Mouse (Mus musculus): Measurements from ENCODE around the gene Map3k10. TPM values are rescaled to one million over a fixed set of nuclear protein-coding genes. Genes with fewer than 3 reads are reported as not detected.

Gene Map3k10
- 10.6 and 14.3 TPM in 2 replicates for polyA plus RNA-seq (2015; fragmentation: Nextera tagmentation; extraction: Ambion mirVana)

DNA sequence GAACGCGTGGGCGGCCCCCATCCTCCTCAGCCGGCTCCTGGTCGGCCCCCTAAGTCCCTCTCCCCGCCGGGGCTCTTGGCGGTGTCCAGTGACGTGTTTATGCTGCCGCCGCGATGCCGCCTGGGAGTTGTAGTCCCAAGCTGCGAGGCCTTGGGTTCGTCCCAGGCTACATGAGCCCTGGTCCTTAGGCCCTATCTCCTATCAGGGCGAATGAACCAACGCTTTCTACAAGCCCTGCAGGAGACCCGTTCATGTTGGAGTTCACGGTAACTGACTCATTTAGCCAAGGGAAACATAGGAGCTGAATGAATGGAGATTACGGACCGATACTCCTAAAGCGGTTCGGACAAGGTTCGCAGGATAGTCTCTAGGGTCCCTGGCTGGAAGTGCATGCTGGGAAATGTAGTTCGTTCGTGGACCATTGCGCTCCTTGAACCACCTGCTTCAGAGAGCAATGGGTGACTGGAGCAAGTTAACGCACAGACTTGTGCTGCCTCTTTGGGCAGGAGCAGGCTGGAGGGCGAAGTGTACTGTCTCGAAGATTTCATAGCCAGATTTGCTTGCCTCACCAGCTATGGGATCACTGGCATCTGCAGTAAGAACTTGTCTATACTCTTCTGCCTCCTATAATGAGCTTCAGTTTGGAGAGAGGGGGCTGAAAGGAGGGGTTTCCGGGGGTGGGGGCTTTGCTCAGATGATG lies at the start of gene Map3k10:
Gene Map3k10 (minus strand): TSS at position 77 of the 700 bp plus-strand sequence.
- ATAC-seq, result peak; percentile 99
- H3K36me3 ChIP-seq (ENCODE audit: control insufficient read depth, insufficient read depth), result no peaks in the 10 kb centered on the region
- peak within 1 kb of the TSS; percentile 94 for H3K9ac ChIP-seq (replicated peaks; ENCODE audit: low read depth, low read length)
- no peaks in the 10 kb centered on the region for H3K9me3 ChIP-seq (ENCODE audit: control insufficient read depth, low read length)
- H3K4me1 ChIP-seq (replicated peaks; ENCODE audit: control insufficient read depth, insufficient read depth, low read length), result peaks cover 39% of the 10 kb centered on the region
- WGBS, result under 1% methylated on average over 31 of the region's 31 CpGs
- H3K4me2 ChIP-seq (ENCODE audit: low read length), result peak within 1 kb of the TSS; percentile 99
- no peaks in the 10 kb centered on the region for H3K27me3 ChIP-seq (replicated peaks; ENCODE audit: control insufficient read depth, insufficient read depth, low read length)
- H3K4me3 ChIP-seq (replicated peaks; ENCODE audit: low read length), result peak within 1 kb of the TSS; percentile 88
- peak within 1 kb of the TSS; percentile 95 for H3K27ac ChIP-seq (ENCODE audit: low read length)

DNA sequence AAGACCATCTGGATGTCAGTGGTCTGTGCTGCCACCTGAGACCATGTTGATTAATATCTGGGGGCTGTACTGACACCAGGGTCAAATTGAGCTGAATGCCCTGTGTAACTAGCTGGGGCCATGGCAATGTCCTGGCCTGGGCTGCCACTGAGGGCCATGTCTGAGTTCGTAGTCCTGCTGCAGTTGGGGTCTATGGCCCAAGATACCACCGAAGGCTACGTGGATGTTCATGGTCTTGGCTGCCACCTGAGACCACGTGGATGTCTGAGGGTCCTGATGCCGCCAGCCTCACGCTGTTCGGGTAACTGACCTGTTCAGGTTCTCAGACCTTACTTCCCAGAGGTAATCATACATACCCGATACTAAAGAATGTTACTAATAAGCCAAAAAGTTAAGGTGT lies 47.6 kb upstream of the Map3k10 start:
- Histone ChIP-seq H3K9ac (replicated peaks; ENCODE audit: low read depth, low read length) (no peak overlapping the region), H3K4me2 (ENCODE audit: low read length) (no peak overlapping the region), H3K27me3 (replicated peaks; ENCODE audit: control insufficient read depth, insufficient read depth, low read length) (no peaks in the 10 kb centered on the region), H3K4me3 (replicated peaks; ENCODE audit: low read length) (no peak overlapping the region), H3K9me3 (ENCODE audit: control insufficient read depth, low read length) (no peaks in the 10 kb centered on the region), H3K36me3 (ENCODE audit: control insufficient read depth, insufficient read depth) (no peaks in the 10 kb centered on the region), H3K4me1 (replicated peaks; ENCODE audit: control insufficient read depth, insufficient read depth, low read length) (no peaks in the 10 kb centered on the region), H3K27ac (ENCODE audit: low read length) (no peak overlapping the region)
- ATAC-seq, result no peak
- 89% methylated on average over 8 of the region's 8 CpGs for WGBS

DNA sequence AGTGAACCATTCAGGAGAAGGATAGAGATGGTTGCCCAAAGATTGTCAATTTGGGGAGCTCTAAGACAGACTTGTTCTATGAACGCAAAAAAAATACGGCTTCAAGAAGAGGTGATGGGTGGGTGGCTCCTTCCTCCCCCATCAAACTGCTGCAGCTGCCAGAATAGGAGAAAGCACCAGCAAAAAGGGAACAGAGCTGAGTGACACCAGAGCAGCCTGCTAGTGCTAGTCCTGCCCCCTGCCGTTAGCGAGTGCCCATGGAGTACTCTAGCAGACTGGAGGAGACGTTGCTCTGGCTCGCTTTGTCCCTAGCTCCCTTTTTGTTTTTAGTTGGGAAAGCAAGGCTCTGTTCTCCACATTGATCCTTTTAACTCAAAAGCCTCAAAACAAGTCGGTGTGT lies 36.0 kb upstream of the Map3k10 start:
- H3K4me1 ChIP-seq (replicated peaks; ENCODE audit: control insufficient read depth, insufficient read depth, low read length), result no peaks in the 10 kb centered on the region
- no peak overlapping the region for H3K9ac ChIP-seq (replicated peaks; ENCODE audit: low read depth, low read length)
- H3K4me2 ChIP-seq (ENCODE audit: low read length), result no peak overlapping the region
- no peak for ATAC-seq
- 77% methylated on average over 7 of the region's 7 CpGs for WGBS
- no peak overlapping the region for H3K4me3 ChIP-seq (replicated peaks; ENCODE audit: low read length)
- H3K27ac ChIP-seq (ENCODE audit: low read length), result no peak overlapping the region
- H3K27me3 ChIP-seq (replicated peaks; ENCODE audit: control insufficient read depth, insufficient read depth, low read length), result no peaks in the 10 kb centered on the region
- no peaks in the 10 kb centered on the region for H3K36me3 ChIP-seq (ENCODE audit: control insufficient read depth, insufficient read depth)
- peaks cover 5% of the 10 kb centered on the region for H3K9me3 ChIP-seq (ENCODE audit: control insufficient read depth, low read length)

DNA sequence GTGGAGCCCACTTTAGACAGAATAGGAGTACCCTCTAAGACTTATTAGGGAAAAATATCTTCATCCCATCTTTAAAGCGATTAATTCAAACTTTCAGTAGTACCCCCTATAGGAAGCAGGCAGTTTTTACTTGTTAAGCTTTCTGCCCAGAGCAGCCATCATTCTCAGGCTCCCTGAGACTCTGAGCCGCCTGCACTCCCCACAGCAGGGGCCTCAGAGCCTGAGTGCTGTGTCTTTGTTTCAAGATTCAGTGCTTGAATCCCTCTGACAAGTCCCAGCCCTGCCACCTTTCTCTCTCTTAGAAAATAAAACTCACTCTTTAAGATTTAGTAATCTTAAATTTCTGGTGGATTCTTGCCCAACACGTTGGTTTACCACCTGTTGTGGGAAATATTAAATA lies 22.3 kb upstream of the Map3k10 start:
- WGBS, result 23% methylated on average over 3 of the region's 3 CpGs
- Histone ChIP-seq H3K9me3 (ENCODE audit: control insufficient read depth, low read length) (no peaks in the 10 kb centered on the region), H3K4me2 (ENCODE audit: low read length) (no peak overlapping the region), H3K36me3 (ENCODE audit: control insufficient read depth, insufficient read depth) (peaks cover under 1% of the 10 kb centered on the region; the same call in 1 of the 2 replicates), H3K4me3 (replicated peaks; ENCODE audit: low read length) (no peak overlapping the region), H3K4me1 (replicated peaks; ENCODE audit: control insufficient read depth, insufficient read depth, low read length) (no peaks in the 10 kb centered on the region), H3K9ac (replicated peaks; ENCODE audit: low read depth, low read length) (no peak overlapping the region), H3K27ac (ENCODE audit: low read length) (no peak overlapping the region), H3K27me3 (replicated peaks; ENCODE audit: control insufficient read depth, insufficient read depth, low read length) (no peaks in the 10 kb centered on the region)
- no peak for ATAC-seq

DNA sequence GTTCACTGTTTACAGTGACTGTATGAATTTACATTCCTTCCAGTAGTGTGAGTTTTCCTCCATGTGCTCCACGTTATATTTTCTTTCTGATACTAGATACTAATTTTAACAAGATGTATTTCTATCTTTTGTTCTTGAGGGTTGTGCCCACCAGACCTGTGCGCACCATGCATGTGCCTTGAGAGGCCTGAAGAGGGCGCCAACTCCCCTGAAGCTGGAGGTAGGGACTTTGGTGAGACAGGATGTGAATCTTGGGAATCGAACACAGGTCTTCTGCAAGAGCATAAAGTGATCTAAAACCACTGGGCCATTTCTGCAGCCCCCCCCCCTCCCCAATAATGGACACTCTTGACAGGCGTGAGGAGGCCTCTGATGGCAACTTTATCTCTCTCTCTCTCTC lies 16.7 kb upstream of the Map3k10 start:
- WGBS, result 37% methylated on average over 5 of the region's 5 CpGs
- no peaks in the 10 kb centered on the region for H3K9me3 ChIP-seq (ENCODE audit: control insufficient read depth, low read length)
- no peak for ATAC-seq
- H3K27ac ChIP-seq (ENCODE audit: low read length), result no peak overlapping the region
- H3K4me2 ChIP-seq (ENCODE audit: low read length), result no peak overlapping the region
- no peaks in the 10 kb centered on the region for H3K36me3 ChIP-seq (ENCODE audit: control insufficient read depth, insufficient read depth)
- H3K4me1 ChIP-seq (replicated peaks; ENCODE audit: control insufficient read depth, insufficient read depth, low read length), result peaks cover 13% of the 10 kb centered on the region
- no peak overlapping the region for H3K9ac ChIP-seq (replicated peaks; ENCODE audit: low read depth, low read length)
- H3K4me3 ChIP-seq (replicated peaks; ENCODE audit: low read length), result no peak overlapping the region
- H3K27me3 ChIP-seq (replicated peaks; ENCODE audit: control insufficient read depth, insufficient read depth, low read length), result no peaks in the 10 kb centered on the region

DNA sequence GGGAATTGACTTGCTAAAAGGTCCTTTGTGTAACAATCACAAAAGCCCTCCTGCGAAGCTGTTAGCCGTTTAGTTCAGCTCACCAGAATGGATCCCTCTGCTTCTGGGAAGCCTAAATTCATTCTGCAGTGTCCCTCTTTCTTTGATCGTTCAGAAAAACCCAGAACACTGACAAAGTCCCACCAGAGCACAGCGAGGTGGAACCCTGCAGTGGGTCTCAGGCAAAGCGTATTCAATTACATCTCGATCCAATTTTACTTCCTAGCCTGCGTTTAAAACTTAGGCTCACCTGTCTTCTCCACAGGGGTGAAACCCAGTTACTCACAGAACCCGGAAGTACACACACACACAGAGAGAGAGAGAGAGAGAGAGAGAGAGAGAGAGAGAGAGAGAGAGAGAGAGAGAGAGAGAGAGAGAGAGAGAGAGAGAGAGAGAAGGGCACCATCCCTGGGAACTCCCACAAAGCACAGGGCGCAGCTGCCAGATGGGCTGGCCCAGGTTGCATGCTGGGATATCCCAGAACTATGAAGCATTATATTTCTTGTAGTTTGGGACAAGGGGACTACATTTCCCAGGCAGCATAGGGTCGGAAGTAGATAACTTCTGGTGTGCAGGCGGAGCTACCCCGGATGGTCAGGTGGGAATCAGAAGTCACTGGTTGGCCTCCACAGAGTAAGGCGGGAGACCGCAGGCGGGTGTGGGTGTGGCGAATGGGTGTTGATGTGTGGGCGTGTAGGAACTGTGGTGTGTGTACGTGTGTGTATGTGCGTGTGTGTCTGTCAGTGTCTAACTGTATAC lies 14.6 kb upstream of the Map3k10 start, which contains the start of gene Zfp607b:
Gene Zfp607b (plus strand): TSS at position 526 of the 798 bp plus-strand sequence.
- WGBS, result under 1% methylated on average over 19 of the region's 19 CpGs

DNA sequence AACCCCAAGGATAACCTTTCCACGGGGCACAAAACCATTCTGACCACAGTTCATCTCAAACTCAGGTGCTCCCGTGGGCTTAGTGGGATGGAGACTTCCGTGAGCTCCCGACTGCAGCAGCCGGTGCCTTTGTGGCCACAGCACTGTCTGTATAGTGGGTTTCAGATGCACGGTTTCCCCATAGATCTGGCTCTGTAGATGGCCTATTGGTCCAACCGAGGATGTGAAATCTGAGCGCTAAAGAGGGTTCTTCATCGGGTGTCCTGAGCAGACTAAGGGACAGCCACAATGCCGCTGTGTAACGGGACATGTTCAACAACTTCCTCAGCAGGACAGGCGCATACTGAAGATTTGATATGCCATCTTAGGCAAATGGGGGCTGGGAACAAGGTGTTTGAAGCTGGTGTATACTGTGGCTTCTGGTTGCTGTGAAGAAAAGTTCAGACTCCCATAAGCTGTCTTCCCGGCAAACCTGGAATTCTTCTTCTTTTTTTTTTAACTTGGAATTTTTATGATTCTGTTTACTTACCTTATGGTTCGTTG lies 13.9 kb upstream of the Map3k10 start:
- 39% methylated on average over 14 of the region's 14 CpGs for WGBS

More for the DNA sequence above, 14.6 kb upstream of the Map3k10 start, which contains the start of gene Zfp607b:
- Histone ChIP-seq H3K4me1 (replicated peaks; ENCODE audit: control insufficient read depth, insufficient read depth, low read length) (peaks cover 16% of the 10 kb centered on the region), H3K27ac (ENCODE audit: low read length) (peak within 1 kb of the TSS; percentile 82), H3K27me3 (replicated peaks; ENCODE audit: control insufficient read depth, insufficient read depth, low read length) (no peaks in the 10 kb centered on the region), H3K9me3 (ENCODE audit: control insufficient read depth, low read length) (no peaks in the 10 kb centered on the region), H3K4me2 (ENCODE audit: low read length) (peak within 1 kb of the TSS; percentile 67), H3K9ac (replicated peaks; ENCODE audit: low read depth, low read length) (peak within 1 kb of the TSS; percentile 60), H3K4me3 (replicated peaks; ENCODE audit: low read length) (peak within 1 kb of the TSS; percentile 44), H3K36me3 (ENCODE audit: control insufficient read depth, insufficient read depth) (no peaks in the 10 kb centered on the region)
- ATAC-seq, result peak; percentile 98

DNA sequence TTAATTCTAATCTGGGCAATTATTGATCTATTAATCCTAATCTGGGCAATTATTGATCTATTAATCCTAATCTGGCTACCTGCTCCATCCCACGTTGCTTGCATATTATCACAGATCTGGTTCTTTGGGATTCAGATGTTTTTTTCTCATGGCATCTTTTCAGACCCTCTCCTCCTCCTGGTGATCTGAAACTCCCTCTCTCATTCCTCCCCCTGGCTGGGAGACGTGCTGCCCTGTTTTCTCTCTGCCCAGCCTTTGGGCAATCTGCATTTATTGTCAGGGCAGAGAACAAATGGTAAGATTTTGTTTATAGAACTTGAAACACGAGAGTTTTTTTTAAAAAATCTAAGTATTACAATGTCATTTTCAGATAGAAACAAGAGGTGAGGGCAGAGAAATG lies 13.4 kb upstream of the Map3k10 start:
- Histone ChIP-seq H3K4me1 (replicated peaks; ENCODE audit: control insufficient read depth, insufficient read depth, low read length) (peaks cover 16% of the 10 kb centered on the region), H3K27ac (ENCODE audit: low read length) (no peak overlapping the region; the same call in 1 of the 2 replicates), H3K27me3 (replicated peaks; ENCODE audit: control insufficient read depth, insufficient read depth, low read length) (no peaks in the 10 kb centered on the region), H3K9ac (replicated peaks; ENCODE audit: low read depth, low read length) (peak overlapping the region; percentile 51), H3K36me3 (ENCODE audit: control insufficient read depth, insufficient read depth) (no peaks in the 10 kb centered on the region), H3K4me2 (ENCODE audit: low read length) (peak overlapping the region; percentile 67), H3K4me3 (replicated peaks; ENCODE audit: low read length) (no peak overlapping the region), H3K9me3 (ENCODE audit: control insufficient read depth, low read length) (no peaks in the 10 kb centered on the region)
- no peak for ATAC-seq
- 69% methylated on average over 3 of the region's 3 CpGs for WGBS

More for the DNA sequence above, 13.9 kb upstream of the Map3k10 start:
- no peaks in the 10 kb centered on the region for H3K9me3 ChIP-seq (ENCODE audit: control insufficient read depth, low read length)
- peak overlapping the region; percentile 51 for H3K9ac ChIP-seq (replicated peaks; ENCODE audit: low read depth, low read length)
- no peaks in the 10 kb centered on the region for H3K27me3 ChIP-seq (replicated peaks; ENCODE audit: control insufficient read depth, insufficient read depth, low read length)
- peak overlapping the region; percentile 82 for H3K27ac ChIP-seq (ENCODE audit: low read length)
- H3K4me3 ChIP-seq (replicated peaks; ENCODE audit: low read length), result peak overlapping the region; percentile 44
- no peaks in the 10 kb centered on the region for H3K36me3 ChIP-seq (ENCODE audit: control insufficient read depth, insufficient read depth)
- ATAC-seq, result no peak
- peak overlapping the region; percentile 67 for H3K4me2 ChIP-seq (ENCODE audit: low read length)
- H3K4me1 ChIP-seq (replicated peaks; ENCODE audit: control insufficient read depth, insufficient read depth, low read length), result peaks cover 16% of the 10 kb centered on the region

DNA sequence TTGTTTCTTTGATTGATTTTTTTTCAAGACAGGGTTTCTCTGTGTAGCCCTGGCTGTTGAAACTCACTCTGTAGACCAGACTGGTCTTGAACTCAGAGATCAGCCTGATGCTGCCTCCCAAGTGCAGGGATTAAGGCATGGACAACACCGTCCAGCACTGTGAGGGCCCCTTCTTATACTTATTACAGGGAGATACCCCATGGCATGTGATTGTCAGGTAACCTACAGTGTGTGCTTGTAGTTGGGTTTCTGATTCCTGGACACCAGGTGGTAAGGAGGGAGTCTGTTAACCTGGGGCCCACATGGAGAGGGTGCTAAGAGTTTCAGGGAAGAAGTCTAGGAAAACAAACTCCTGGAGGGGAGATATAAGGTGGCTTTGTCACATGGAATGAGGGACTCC lies 12.6 kb upstream of the Map3k10 start:
- no peak overlapping the region for H3K4me2 ChIP-seq (ENCODE audit: low read length)
- no peak overlapping the region for H3K4me3 ChIP-seq (replicated peaks; ENCODE audit: low read length)
- 90% methylated on average over 1 of the region's 1 CpGs for WGBS
- H3K9me3 ChIP-seq (ENCODE audit: control insufficient read depth, low read length), result no peaks in the 10 kb centered on the region
- no peaks in the 10 kb centered on the region for H3K36me3 ChIP-seq (ENCODE audit: control insufficient read depth, insufficient read depth)
- no peaks in the 10 kb centered on the region for H3K27me3 ChIP-seq (replicated peaks; ENCODE audit: control insufficient read depth, insufficient read depth, low read length)
- H3K27ac ChIP-seq (ENCODE audit: low read length), result no peak overlapping the region
- no peak overlapping the region for H3K9ac ChIP-seq (replicated peaks; ENCODE audit: low read depth, low read length)
- ATAC-seq, result no peak
- H3K4me1 ChIP-seq (replicated peaks; ENCODE audit: control insufficient read depth, insufficient read depth, low read length), result peaks cover 16% of the 10 kb centered on the region

All from forebrain, embryonic 16.5 days (tissue).